Mouse (Mus musculus) T-helper 1 cell (primary cell): ENCODE measurements at regions not wholly inside any gene's neighbourhood (a gene's known extent, or its start where the extent isn't known, plus 50 kb on each side); places are given as distances from the start of the nearest gene placed in this dataset.

Source experiments
- in situ Hi-C: fragments of 300-600 bp; cut with MboI, MseI; formaldehyde crosslinking; loops from one replicate; pipeline ENCODE4 v1.15.1; 2025; ENCODE audit warnings: high pct_unique_total_duplicates

DNA sequence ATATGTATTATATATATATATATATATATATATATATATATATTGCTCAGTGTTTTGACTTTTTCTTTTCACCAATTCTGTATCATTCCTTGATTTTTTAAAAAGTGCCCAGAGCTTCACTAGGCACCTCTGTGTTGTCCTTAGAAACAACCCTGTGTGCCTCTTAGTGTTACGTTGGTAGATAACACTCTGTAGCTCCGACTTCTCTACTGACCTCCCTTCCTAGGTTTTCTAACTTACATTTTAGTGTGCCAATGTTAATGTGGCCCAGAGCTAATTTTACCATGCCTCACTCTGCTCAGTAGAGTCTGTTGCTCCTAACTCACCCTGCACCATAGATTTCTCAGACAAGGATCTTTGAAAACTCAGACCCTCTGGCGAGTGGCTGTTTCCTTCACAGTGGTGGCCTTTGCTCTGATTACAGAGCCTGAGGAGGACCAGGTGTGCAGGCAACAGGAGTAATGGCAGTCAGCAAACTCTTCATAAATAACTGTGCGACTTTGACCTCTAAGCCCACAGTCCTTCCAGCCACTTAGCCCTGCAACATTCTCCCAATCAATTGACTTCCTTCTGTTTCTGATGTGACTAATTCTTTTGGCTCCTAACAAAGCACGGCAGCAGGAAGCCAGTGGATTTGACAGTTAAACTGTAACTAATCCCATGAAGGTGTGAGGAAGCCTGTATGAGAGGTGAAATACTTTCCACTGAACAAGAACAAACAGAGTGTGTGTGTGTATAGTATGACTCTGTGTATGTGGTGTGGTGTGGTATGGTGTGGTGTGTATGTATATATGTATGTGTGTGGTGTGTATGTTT is 53.6 kb upstream of the Actr3 start:
- in situ Hi-C loops = no loop called here

DNA sequence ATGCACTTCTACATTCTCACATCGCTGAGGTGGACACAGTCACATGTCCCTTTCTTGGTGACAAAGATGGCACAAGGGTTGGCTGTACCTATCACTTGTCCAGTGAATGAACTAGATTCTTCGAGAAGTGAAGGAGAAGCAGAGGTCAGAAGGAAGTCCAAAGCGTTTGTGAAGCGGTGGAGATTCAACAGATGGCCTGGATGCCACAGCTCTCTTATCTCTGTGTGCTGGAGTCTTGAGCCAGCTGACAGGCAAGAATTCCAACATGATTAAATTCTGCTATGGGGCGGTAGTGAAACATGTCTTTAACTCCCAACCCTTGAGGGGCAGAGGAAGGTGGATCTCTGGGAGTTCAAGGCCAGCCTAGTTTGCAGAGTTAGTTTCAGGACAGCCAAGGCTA is 55.5 kb upstream of the Actr3 start:
- in situ Hi-C loops = loop anchor here (10.0 kb wide), 1 partner anchor 644 kb away; no protein-coding TSS in a partner anchor

DNA sequence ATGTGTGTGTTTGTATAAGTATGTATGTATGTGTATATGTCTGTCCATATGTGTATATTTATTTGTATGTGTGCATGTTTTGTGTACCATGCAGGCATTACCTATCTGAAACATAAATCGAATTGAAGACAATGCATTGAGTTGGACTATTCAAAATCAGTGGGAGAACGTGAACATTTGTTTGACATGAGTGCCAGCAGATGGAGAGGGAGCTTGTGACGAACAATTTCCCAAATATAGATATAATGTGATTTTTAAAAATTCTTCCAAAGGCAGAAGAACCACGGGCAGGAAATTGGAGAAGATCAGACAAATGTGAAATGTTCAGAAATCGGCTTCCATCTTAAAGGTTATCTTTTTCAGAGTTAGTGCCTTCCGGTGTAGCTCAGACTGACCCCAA is 59.1 kb upstream of the Actr3 start:
- in situ Hi-C loops = loop anchor here (10.0 kb wide), 1 partner anchor 640 kb away; no protein-coding TSS in a partner anchor

DNA sequence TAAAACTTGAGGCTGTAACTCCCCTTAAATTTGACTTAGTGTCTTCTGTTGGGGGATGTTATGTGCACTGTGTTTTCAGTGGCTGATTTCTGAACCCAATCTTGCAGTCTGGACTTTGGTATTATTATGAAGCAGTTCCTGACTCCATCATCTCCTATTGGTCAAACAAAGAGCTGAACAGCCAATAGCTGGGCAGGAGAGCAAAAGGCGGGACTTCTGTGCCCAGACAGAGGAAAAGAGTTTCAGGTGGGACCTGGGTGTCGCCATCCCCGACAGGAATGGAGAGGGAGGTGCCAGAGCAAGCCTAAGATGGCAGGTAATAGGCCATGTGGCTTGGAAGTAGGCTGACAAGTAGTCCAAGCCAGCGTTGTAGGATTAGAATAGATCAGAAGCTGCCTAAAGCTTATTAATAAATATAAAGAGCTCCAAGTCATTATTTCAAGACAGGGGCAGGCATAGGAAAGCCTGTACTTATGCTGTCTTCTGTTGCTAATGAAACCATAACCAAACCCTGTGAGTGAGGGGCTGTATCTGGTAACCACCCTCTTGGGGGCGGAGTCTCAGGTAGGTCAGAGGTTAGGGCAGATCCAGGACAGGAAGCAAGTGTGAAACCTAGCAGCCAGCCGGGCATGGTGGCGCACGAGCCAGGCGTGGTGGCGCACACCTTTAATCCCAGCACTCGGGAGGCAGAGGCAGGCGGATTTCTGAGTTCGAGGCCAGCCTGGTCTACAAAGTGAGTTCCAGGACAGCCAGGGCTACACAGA is 60.0 kb upstream of the Actr3 start:
- in situ Hi-C loops = loop anchor here (10.0 kb wide), 1 partner anchor 639 kb away; no protein-coding TSS in a partner anchor

DNA sequence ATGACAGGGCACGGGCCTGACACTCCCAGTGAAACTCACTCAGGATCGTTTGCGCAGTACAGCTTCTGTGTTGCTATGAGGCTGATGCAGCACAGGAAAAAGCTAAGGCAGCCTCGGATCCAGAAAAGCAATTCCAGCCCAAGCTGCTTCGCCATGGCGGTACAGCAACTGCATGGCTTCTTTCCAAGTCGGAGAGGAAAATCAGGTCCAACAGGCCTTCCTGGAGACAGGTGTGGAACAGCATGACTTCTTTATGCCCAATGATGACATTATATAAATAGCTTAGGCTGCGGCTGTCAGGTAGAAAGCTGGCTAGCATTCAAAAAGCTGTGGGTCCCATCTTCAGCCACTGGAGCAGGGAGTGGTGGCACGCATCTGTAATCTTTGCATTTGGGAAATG is 61.5 kb upstream of the Actr3 start:
- in situ Hi-C loops = loop anchor here (10.0 kb wide), 1 partner anchor 638 kb away; no protein-coding TSS in a partner anchor

DNA sequence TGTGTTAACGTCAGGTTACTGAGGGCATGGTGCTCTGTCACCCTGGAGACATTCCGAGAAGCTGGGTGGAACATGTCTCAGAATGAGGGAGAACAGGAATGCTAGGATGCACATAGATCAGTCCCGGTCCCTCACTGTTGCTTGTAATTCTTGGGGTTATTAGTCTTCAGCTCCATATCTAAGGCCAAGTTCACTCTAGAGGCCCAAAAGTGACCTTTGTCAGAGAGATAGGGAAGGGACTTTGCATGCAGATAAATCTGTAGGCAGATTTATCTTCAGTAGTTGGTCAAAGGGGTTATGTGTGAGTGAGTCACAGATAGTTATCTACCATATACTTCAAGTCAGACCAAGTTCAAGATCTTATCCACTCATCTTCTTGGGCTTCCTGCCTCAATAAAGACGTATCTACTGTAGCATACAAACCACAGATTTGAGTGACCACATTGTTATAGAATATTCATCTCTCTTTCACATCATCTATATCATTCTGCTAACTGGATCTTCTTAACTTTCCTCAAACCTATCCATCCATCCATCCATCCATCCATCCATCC is 58.4 kb upstream of the Slc35f5 start:
- in situ Hi-C loops = no loop called here

DNA sequence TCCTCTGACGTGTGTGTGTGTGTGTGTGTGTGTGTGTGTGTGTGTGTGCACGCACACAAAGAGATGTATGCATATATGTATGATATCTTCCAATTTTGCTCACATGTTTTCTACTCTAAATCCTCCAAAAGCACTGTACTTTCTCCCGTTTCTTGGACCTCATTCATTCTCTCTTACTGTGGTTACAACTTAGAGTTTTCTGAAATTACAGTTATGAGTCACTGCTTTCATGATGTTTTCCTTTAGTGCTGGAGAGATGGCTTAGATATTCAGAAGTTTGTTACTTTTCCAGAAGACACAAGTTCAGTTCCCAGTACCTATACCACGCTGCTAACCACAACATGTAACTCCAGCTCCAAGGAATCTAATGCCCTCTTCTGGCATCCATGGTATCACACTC is 56.5 kb upstream of the Slc35f5 start:
- in situ Hi-C loops = no loop called here

DNA sequence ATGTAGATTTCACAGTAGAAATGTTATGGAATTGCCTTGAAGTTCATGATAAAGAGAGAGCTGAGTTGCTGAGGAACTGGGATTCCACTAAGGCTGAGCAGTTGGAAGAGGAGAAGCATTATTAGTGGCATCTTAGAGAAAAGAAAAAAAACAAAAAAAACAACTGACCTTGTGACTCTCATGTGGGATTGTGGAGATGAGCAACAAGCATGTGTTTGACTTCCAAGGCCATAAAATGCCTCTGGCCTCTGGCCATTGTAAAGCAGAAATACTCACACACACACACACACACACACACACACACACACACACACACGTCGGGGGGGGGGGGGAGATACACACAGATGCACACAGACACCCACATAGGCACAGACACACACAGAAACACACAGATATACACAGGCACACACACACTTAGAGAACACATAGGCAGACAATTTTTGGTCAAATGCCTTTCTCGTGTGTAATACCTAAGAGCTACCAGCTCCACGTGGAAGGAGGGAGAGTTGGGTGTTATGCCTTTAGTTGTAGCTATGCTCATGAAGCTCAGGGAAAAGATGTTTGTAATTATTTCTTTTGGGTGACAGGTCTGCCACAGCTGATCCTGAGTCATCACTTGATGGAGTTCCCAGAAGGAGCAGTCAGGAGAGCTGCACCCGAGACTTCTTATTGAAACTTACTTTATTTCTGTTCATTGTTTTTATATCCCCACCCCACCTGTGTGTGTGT is 52.4 kb upstream of the Slc35f5 start:
- in situ Hi-C loops = no loop called here

DNA sequence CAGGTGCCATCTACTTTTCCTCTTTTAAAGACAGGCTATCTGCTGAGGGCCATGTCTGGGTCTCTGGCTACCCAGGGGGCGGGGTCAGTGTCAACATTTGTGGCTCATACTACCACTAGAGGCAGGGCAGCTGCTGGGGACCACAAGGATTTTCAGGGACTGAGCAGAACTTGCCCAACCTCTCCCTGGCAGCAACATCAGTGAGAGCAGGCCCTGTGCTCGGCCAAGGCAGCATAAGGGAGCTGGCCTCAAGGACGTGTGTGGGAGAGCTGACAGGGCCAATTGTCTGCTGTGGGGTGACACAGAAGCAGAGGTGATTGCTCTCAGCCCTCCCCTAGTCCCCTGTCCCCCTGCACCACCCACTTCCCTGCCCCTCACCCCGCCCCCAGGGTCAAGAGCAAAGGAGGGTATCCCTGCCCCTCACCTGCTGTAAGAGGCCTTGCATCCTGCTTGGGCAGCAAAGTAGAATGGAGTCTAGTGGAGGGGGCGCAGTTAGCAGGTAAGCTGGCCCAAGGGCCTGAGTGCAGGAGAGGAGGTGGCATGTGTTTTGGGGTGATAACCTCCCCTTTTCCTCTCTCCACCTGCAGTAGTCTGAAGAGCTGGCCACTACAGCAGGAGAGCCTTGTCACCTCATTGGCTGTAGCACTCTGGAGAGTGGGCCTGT is 51.7 kb upstream of the Slc35f5 start:
- in situ Hi-C loops = no loop called here
